8 mouse cellular contexts compared by ENCODE assay signal in the genomic region with DNA sequence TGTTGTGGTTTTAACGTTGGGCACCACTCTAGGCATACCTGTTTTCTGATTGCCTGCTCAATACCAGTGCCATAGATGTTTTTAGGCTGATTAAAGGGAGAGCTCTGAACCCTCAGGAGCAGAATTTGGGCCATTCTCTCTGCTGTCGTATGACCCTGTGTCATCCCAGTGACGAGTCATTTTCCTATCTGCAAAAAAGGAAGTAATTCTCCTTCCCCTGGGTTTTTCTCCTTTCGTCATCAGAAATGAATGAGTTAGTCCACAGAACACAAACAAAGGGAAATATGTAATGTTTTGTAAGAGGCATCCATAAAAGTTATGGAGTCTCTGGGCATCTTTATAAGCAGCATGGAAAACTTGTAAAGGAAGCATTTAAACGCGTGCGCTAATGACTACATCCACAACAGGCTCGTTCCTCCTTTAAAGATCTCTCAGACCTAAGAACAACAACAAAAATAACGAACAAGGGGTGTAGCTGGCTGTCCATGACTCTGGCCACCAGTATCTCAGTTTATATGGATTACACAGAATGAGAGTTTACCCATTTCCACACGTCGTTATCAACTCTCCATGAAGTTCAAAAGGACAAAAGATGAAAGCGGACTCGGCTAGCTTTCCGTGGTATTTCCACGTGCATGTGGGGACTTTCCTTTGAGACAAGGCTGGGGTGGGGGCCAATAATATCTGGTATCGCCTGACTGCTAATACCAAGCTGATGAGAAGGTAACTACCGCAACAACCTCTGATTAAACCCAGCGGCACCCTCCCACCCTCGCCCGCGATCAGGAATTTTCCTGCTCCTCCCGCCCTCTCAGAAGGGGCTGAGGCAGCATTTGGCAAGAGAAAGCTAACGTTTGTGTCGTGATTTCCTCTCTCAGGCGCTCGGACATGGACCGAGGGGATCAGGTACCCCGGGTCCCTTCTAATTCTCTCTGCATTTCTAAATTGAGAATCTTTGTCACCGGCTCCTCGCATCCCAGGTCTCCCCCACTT. TPM values are rescaled to one million over a fixed set of nuclear protein-coding genes. Genes with fewer than 3 reads are reported as not detected.
DNase-seq lines count a peak whose midpoint lies in the region; ATAC-seq lines count a peak whose summit lies in the region.

No protein-coding gene starts in this region.

- peak overlapping the region; percentile 78 for H3K4me2 ChIP-seq in embryonic facial prominence, embryonic 13.5 days
- H3K4me2 ChIP-seq in limb, embryonic 12.5 days = peak overlapping the region; percentile 79
- peak overlapping the region; percentile 71 for H3K4me2 ChIP-seq in midbrain, embryonic 11.5 days

- no peaks in the 10 kb centered on the region for H3K27me3 ChIP-seq in embryonic facial prominence, embryonic 13.5 days
- H3K27me3 ChIP-seq in limb, embryonic 12.5 days = no peaks in the 10 kb centered on the region
- H3K27me3 ChIP-seq in midbrain, embryonic 11.5 days (ENCODE audit: control insufficient read depth, insufficient read depth, low read length) = no peaks in the 10 kb centered on the region

- peak overlapping the region; percentile 95 for H3K27ac ChIP-seq in embryonic facial prominence, embryonic 13.5 days
- H3K27ac ChIP-seq in limb, embryonic 12.5 days = peak overlapping the region; percentile 97
- peak overlapping the region; percentile 93 for H3K27ac ChIP-seq in midbrain, embryonic 11.5 days (ENCODE audit: low read depth, low read length)

- 5% methylated on average over 30 of the region's 30 CpGs for WGBS in embryonic facial prominence, embryonic 13.5 days
- 4% methylated on average over 30 of the region's 30 CpGs for WGBS in limb, embryonic 12.5 days
- WGBS in midbrain, embryonic 11.5 days = 5% methylated on average over 30 of the region's 30 CpGs

- no peak for ATAC-seq in embryonic facial prominence, embryonic 13.5 days (ENCODE audit: insufficient number of reproducible peaks, insufficient read depth, low FRiP score, low TSS enrichment, low read depth)
- ATAC-seq in limb, embryonic 12.5 days (ENCODE audit: insufficient number of reproducible peaks, insufficient read depth, low FRiP score, low TSS enrichment, low read depth) = no peak
- 0 out of 2 replicates have a peak, but pooled peaks have one; percentile 0 for ATAC-seq in midbrain, embryonic 11.5 days (ENCODE audit: low FRiP score)

- peak overlapping the region; percentile 91 for H3K4me3 ChIP-seq in embryonic facial prominence, embryonic 13.5 days
- peak overlapping the region; percentile 95 for H3K4me3 ChIP-seq in limb, embryonic 12.5 days (replicated peaks)
- peak overlapping the region; percentile 91 for H3K4me3 ChIP-seq in midbrain, embryonic 11.5 days (ENCODE audit: low read depth, low read length)

- peaks cover 9% of the 10 kb centered on the region for H3K36me3 ChIP-seq in embryonic facial prominence, embryonic 13.5 days
- H3K36me3 ChIP-seq in limb, embryonic 12.5 days = peaks cover 8% of the 10 kb centered on the region; the same call in 1 of the 2 replicates
- H3K36me3 ChIP-seq in midbrain, embryonic 11.5 days (ENCODE audit: control insufficient read depth, insufficient read depth, low read length) = peaks cover 6% of the 10 kb centered on the region; the same call in 1 of the 2 replicates

- DNase-seq in embryo, embryonic 10 days (ENCODE audit: low spot score) = peak; percentile 62
- no peak for DNase-seq in embryo, embryonic 9.5 days (ENCODE audit: extremely low spot score)
- DNase-seq in ES-CJ7 (ENCODE audit: low read depth, low spot score) = peak; percentile 61
- DNase-seq in heart, postnatal 4 days = peak; percentile 62
- peak; percentile 96 for DNase-seq in midbrain, embryonic 11.5 days (ENCODE audit: low spot score, missing footprints)
- no peak for DNase-seq in right cerebral cortex, postnatal 14 days

- H3K9me3 ChIP-seq in embryonic facial prominence, embryonic 13.5 days = no peaks in the 10 kb centered on the region
- no peaks in the 10 kb centered on the region for H3K9me3 ChIP-seq in limb, embryonic 12.5 days
- H3K9me3 ChIP-seq in midbrain, embryonic 11.5 days (ENCODE audit: control insufficient read depth, low read length) = no peaks in the 10 kb centered on the region

- peaks cover 22% of the 10 kb centered on the region for H3K4me1 ChIP-seq in embryonic facial prominence, embryonic 13.5 days
- H3K4me1 ChIP-seq in limb, embryonic 12.5 days (replicated peaks) = peaks cover 16% of the 10 kb centered on the region
- peaks cover 15% of the 10 kb centered on the region for H3K4me1 ChIP-seq in midbrain, embryonic 11.5 days (ENCODE audit: control insufficient read depth, insufficient read depth, low read length)

- peak overlapping the region; percentile 81 for H3K9ac ChIP-seq in embryonic facial prominence, embryonic 13.5 days
- H3K9ac ChIP-seq in limb, embryonic 12.5 days (replicated peaks) = peak overlapping the region; percentile 75
- peak overlapping the region; percentile 86 for H3K9ac ChIP-seq in midbrain, embryonic 11.5 days (ENCODE audit: low read length)

RNA-seq across cellular contexts. Expression of gene Pim1, which starts 1.3 kb away (rescaled TPM):
- polyA plus RNA-seq in embryonic facial prominence, embryonic 13.5 days (2015; fragmentation: Nextera tagmentation; extraction: Ambion mirVana) = 16.1 and 17.4 TPM in 2 replicates
- total RNA-seq in heart, postnatal 4 days (2021) = 10 to 100 TPM; 74.0 to 77.0 TPM
- polyA plus RNA-seq in limb, embryonic 12.5 days (2016; fragmentation: Nextera tagmentation; extraction: Ambion mirVana) = 21.4 and 24.2 TPM in 2 replicates
- 16.0 and 19.7 TPM in 2 replicates for polyA plus RNA-seq in midbrain, embryonic 11.5 days (2014; fragmentation: Nextera tagmentation; extraction: Ambion mirVana)

Comparison
In these comparisons a context has a peak if more than half of its experiments do, and no peak if none do; other contexts are left out.
1. DNase-seq: peak in embryo, embryonic 10 days (single experiment), ES-CJ7 (single experiment), heart, postnatal 4 days (single experiment) and midbrain, embryonic 11.5 days (single experiment); none in embryo, embryonic 9.5 days (single experiment) and right cerebral cortex, postnatal 14 days (single experiment).
2. Peak in every context shown above with its lines, with median percentiles within 50 percentile points of each other: H3K27ac ChIP-seq, H3K4me2 ChIP-seq, H3K4me3 ChIP-seq and H3K9ac ChIP-seq.